ENCODE assay signal across 9 mouse cellular contexts in the genomic region with DNA sequence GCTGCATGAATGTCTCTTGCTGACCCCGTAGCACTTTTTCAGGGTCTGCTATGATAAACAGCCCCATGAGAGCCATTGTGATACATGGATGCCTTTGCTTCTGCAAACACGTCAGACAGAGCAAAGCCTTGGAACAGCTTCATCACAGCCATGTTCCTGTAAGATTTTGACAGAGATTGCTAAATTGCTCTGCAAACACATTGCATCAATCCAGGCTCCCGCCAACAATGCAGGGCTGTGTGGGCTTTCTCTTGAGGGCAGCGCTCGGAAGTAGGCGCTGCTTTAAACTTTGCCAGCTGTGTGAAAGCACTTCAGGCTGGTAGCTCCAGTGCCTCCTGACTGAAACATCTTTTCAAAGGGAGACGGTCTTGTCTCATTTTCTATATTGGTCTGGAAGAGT.
DNase-seq lines count a peak whose midpoint lies in the region.
"Had no signal": no experiment of that assay in that cellular context is flagged by ENCODE, and none has a peak within 500 bp of the region (broad histone marks: within the 10 kb centered on the region; RNA-seq: fewer than 3 reads in every experiment).

No protein-coding gene starts in this region.

- peak; percentile 18 for DNase-seq in ovary, postnatal 36 days (ENCODE audit: low spot score)
- no peak for DNase-seq in ovary, postnatal 14 days (ENCODE audit: low spot score)
- peak; percentile 31 for DNase-seq in embryo, embryonic 10.5 days (ENCODE audit: low spot score)
- peak; percentile 70 to 80 for DNase-seq in lung, adult 18-20 months
- DNase-seq in mesoderm, embryonic 11.5 days (ENCODE audit: low read depth, low spot score) = peak; percentile 47
- DNase-seq in left cerebral cortex, adult 11 months (ENCODE audit: low spot score) = no peak
- DNase-seq in spleen, postnatal 14 days (ENCODE audit: low spot score in 2 of 2) = no peak
- DNase-seq: heart, postnatal 36 days; kidney, adult 18-20 months had no signal

Comparison
In these comparisons a context has a peak if more than half of its experiments do, and no peak if none do; other contexts are left out.
1. DNase-seq: peak in ovary, postnatal 36 days (single experiment), embryo, embryonic 10.5 days (single experiment), lung, adult 18-20 months (2 of 2) and mesoderm, embryonic 11.5 days (single experiment); none in ovary, postnatal 14 days (single experiment), left cerebral cortex, adult 11 months (single experiment) and spleen, postnatal 14 days (0 of 2).